Mouse (Mus musculus) kidney, embryonic 14.5 days (tissue): ENCODE results near the gene Aox3. TPM values are rescaled to one million over a fixed set of nuclear protein-coding genes. Genes with fewer than 3 reads are reported as not detected.
A peak's percentile ranks its signal among the peaks of the same experiment; 100 is the strongest.

Experiments used
- ATAC-seq: fragments of 200-750 bp; cut with Nextera tagmentation; 2 replicates; pipeline ENCODE4 v1.8.0; 2017; ENCODE audit warnings: moderate number of reproducible peaks, mild to moderate bottlenecking, moderate TSS enrichment, moderate library complexity; ENCODE audit not compliant: low FRiP score, low TSS enrichment
- H3K27ac ChIP-seq: fragments of 300-500 bp; sonication (generic); 2 replicates; pipeline ENCODE4 v1.5.1; 2014; ENCODE audit warnings: low read depth, mild to moderate bottlenecking, low read length, moderate library complexity, mixed read lengths
- H3K27me3 ChIP-seq: fragments of 300-500 bp; sonication (generic); 2 replicates; pipeline ENCODE4 v1.6.1; 2014; ENCODE audit warnings: mild to moderate bottlenecking, low read length; ENCODE audit not compliant: control insufficient read depth, insufficient read depth
- H3K36me3 ChIP-seq: fragments of 300-500 bp; sonication (generic); 2 replicates; pipeline ENCODE4 v1.6.1; 2014; ENCODE audit warnings: low read length, mixed read lengths; ENCODE audit not compliant: control insufficient read depth, insufficient read depth
- H3K4me1 ChIP-seq: fragments of 300-500 bp; sonication (generic); 2 replicates; pipeline ENCODE4 v1.6.1; 2014; ENCODE audit warnings: low read length, mixed read lengths; ENCODE audit not compliant: control insufficient read depth, insufficient read depth
- H3K4me2 ChIP-seq: fragments of 300-500 bp; sonication (generic); replicated peaks from 2 replicates; pipeline ENCODE4 v1.6.1; 2014; ENCODE audit warnings: low read depth, mild to moderate bottlenecking, low read length
- H3K4me3 ChIP-seq: fragments of 300-500 bp; sonication (generic); 2 replicates; pipeline ENCODE4 v1.5.1; 2014; ENCODE audit warnings: mild to moderate bottlenecking, low read length
- H3K9ac ChIP-seq: fragments of 300-500 bp; sonication (generic); 2 replicates; pipeline ENCODE4 v1.6.1; 2014; ENCODE audit warnings: low read depth, mild to moderate bottlenecking, low read length, moderate library complexity
- H3K9me3 ChIP-seq: fragments of 300-500 bp; sonication (generic); 2 replicates; pipeline ENCODE4 v1.6.1; 2016; ENCODE audit warnings: low read length; ENCODE audit not compliant: control insufficient read depth
- WGBS: fragments of 180-500 bp; shearing (Covaris S2); extraction: QIAGEN DNeasy Blood & Tissue Kit; methylation state at CpG from one replicate; pipeline ENCODE4 v1.1.7; 2014; 5-methylcytosine and 5-hydroxymethylcytosine counted together
- polyA plus RNA-seq: library from polyadenylated mRNA; unstranded; fragments of >200 nt; fragmentation: Nextera tagmentation; extraction: Ambion mirVana; gene quantifications from 2 replicates; pipeline ENCODE4 v1.2.1, GENCODE M21; 2014

The Aox3 gene
- 4.4 and 5.0 TPM in 2 replicates for polyA plus RNA-seq

GRCm38 (mm10) chr1:58112880-58113279, at the start of gene Aox3:
TSS of gene Aox3 (plus strand) at chr1:58113130.
- no peaks in the 10 kb centered on the region for H3K9me3 ChIP-seq
- peak within 1 kb of the TSS; percentile 51; the same call in 1 of the 2 replicates for H3K27ac ChIP-seq
- H3K4me2 ChIP-seq = peak within 1 kb of the TSS; percentile 25; the same call in 1 of the 2 replicates
- no peaks in the 10 kb centered on the region for H3K4me1 ChIP-seq
- H3K9ac ChIP-seq = no peak within 1 kb of the TSS
- peak within 1 kb of the TSS; percentile 4; the same call in 1 of the 2 replicates for H3K4me3 ChIP-seq
- no peaks in the 10 kb centered on the region for H3K36me3 ChIP-seq
- ATAC-seq = peak; percentile 78
- no peaks in the 10 kb centered on the region for H3K27me3 ChIP-seq
- WGBS = 17% methylated on average over 11 of the region's 11 CpGs

GRCm38 (mm10) chr1:58065151-58065550, 47.8 kb upstream of the Aox3 start:
- Histone ChIP-seq H3K9ac (no peak overlapping the region), H3K36me3 (no peaks in the 10 kb centered on the region), H3K27me3 (no peaks in the 10 kb centered on the region), H3K4me1 (no peaks in the 10 kb centered on the region), H3K9me3 (no peaks in the 10 kb centered on the region), H3K4me3 (no peak overlapping the region), H3K27ac (no peak overlapping the region), H3K4me2 (no peak overlapping the region)
- ATAC-seq = no peak
- WGBS = 80% methylated on average over 5 of the region's 5 CpGs

- Histone ChIP-seq H3K4me3 (no peak overlapping the region), H3K27me3 (no peaks in the 10 kb centered on the region), H3K4me1 (no peaks in the 10 kb centered on the region), H3K9ac (no peak overlapping the region), H3K27ac (no peak overlapping the region), H3K36me3 (no peaks in the 10 kb centered on the region), H3K9me3 (no peaks in the 10 kb centered on the region), H3K4me2 (no peak overlapping the region)
- WGBS = 70% methylated on average over 3 of the region's 3 CpGs
- no peak for ATAC-seq
Observed at GRCm38 (mm10) chr1:58065606-58066005, 47.3 kb upstream of the Aox3 start.

GRCm38 (mm10) chr1:58069181-58069580, 43.7 kb upstream of the Aox3 start:
- Histone ChIP-seq H3K4me1 (no peaks in the 10 kb centered on the region), H3K27ac (no peak overlapping the region), H3K36me3 (no peaks in the 10 kb centered on the region), H3K9me3 (no peaks in the 10 kb centered on the region), H3K4me3 (no peak overlapping the region), H3K4me2 (no peak overlapping the region), H3K9ac (no peak overlapping the region), H3K27me3 (no peaks in the 10 kb centered on the region)
- WGBS = 82% methylated on average over 6 of the region's 6 CpGs
- no peak for ATAC-seq

- Histone ChIP-seq H3K4me2 (no peak overlapping the region), H3K4me1 (no peaks in the 10 kb centered on the region), H3K36me3 (no peaks in the 10 kb centered on the region), H3K9ac (no peak overlapping the region), H3K9me3 (no peaks in the 10 kb centered on the region), H3K27ac (no peak overlapping the region), H3K4me3 (no peak overlapping the region), H3K27me3 (no peaks in the 10 kb centered on the region)
- no peak for ATAC-seq
- 95% methylated on average over 11 of the region's 11 CpGs for WGBS
Observed at GRCm38 (mm10) chr1:58070091-58070490, 42.8 kb upstream of the Aox3 start.

- no peaks in the 10 kb centered on the region for H3K27me3 ChIP-seq
- H3K9me3 ChIP-seq = no peaks in the 10 kb centered on the region
- no peaks in the 10 kb centered on the region for H3K36me3 ChIP-seq
- 88% methylated on average over 9 of the region's 9 CpGs for WGBS
- no peak overlapping the region for H3K9ac ChIP-seq
- H3K4me2 ChIP-seq = no peak overlapping the region
- no peak for ATAC-seq
- H3K4me3 ChIP-seq = no peak overlapping the region
- H3K27ac ChIP-seq = no peak overlapping the region
- no peaks in the 10 kb centered on the region for H3K4me1 ChIP-seq
Observed at GRCm38 (mm10) chr1:58071006-58071405, 41.9 kb upstream of the Aox3 start.

GRCm38 (mm10) chr1:58071509-58071908, 41.4 kb upstream of the Aox3 start:
- H3K9ac ChIP-seq = no peak overlapping the region
- WGBS = 82% methylated on average over 1 of the region's 1 CpGs
- no peak overlapping the region for H3K4me2 ChIP-seq
- H3K4me3 ChIP-seq = no peak overlapping the region
- no peak for ATAC-seq
- no peaks in the 10 kb centered on the region for H3K27me3 ChIP-seq
- no peaks in the 10 kb centered on the region for H3K4me1 ChIP-seq
- no peaks in the 10 kb centered on the region for H3K36me3 ChIP-seq
- no peak overlapping the region for H3K27ac ChIP-seq
- H3K9me3 ChIP-seq = no peaks in the 10 kb centered on the region

- Histone ChIP-seq H3K36me3 (no peaks in the 10 kb centered on the region), H3K9ac (no peak overlapping the region), H3K27ac (no peak overlapping the region), H3K27me3 (no peaks in the 10 kb centered on the region), H3K9me3 (no peaks in the 10 kb centered on the region), H3K4me2 (no peak overlapping the region), H3K4me1 (no peaks in the 10 kb centered on the region), H3K4me3 (no peak overlapping the region)
- 26% methylated on average over 2 of the region's 2 CpGs for WGBS
- peak; percentile 60; the same call in 1 of the 2 replicates for ATAC-seq
Observed at GRCm38 (mm10) chr1:58072416-58072815, 40.5 kb upstream of the Aox3 start.

- H3K4me3 ChIP-seq = no peak overlapping the region
- H3K27me3 ChIP-seq = no peaks in the 10 kb centered on the region
- ATAC-seq = no peak
- H3K9ac ChIP-seq = no peak overlapping the region
- no peaks in the 10 kb centered on the region for H3K9me3 ChIP-seq
- H3K4me2 ChIP-seq = no peak overlapping the region
- 79% methylated on average over 12 of the region's 12 CpGs for WGBS
- H3K36me3 ChIP-seq = no peaks in the 10 kb centered on the region
- H3K4me1 ChIP-seq = no peaks in the 10 kb centered on the region
- H3K27ac ChIP-seq = no peak overlapping the region
Observed at GRCm38 (mm10) chr1:58072991-58073730, 39.8 kb upstream of the Aox3 start.
